Mouse (Mus musculus): ENCODE data around the gene Afg1l. TPM values are rescaled to one million over a fixed set of nuclear protein-coding genes. Genes with fewer than 3 reads are reported as not detected.

Afg1l gene
- polyA plus RNA-seq, 1 experiment from 2014 or later, result 7.4 TPM

GRCm38 (mm10) chr10:42338456-42338855 is 139.9 kb downstream of the Afg1l start:
- Histone ChIP-seq H3K4me2 (replicated peaks; ENCODE audit: low read depth, low read length) (no peak overlapping the region), H3K4me3 (ENCODE audit: low read depth, low read length) (no peak overlapping the region), H3K9ac (replicated peaks; ENCODE audit: low read depth, low read length) (no peak overlapping the region), H3K36me3 (ENCODE audit: control insufficient read depth, insufficient read depth, low read length) (no peaks in the 10 kb centered on the region), H3K9me3 (ENCODE audit: control insufficient read depth, low read depth, low read length) (no peaks in the 10 kb centered on the region), H3K27me3 (ENCODE audit: control insufficient read depth, insufficient read depth, low read length) (no peaks in the 10 kb centered on the region), H3K27ac (ENCODE audit: low read length) (no peak overlapping the region), H3K4me1 (ENCODE audit: control insufficient read depth, insufficient read depth, low read length) (no peaks in the 10 kb centered on the region)
- WGBS, result 73% methylated on average over 9 of the region's 9 CpGs
- ATAC-seq (ENCODE audit: insufficient number of reproducible peaks, insufficient read depth, low FRiP score, low read depth), result no peak

- 67% methylated on average over 8 of the region's 8 CpGs for WGBS
- H3K27me3 ChIP-seq (ENCODE audit: control insufficient read depth, insufficient read depth, low read length), result no peaks in the 10 kb centered on the region
- no peak overlapping the region for H3K27ac ChIP-seq (ENCODE audit: low read length)
- no peak overlapping the region for H3K4me2 ChIP-seq (replicated peaks; ENCODE audit: low read depth, low read length)
- no peak overlapping the region for H3K4me3 ChIP-seq (ENCODE audit: low read depth, low read length)
- no peak for ATAC-seq (ENCODE audit: insufficient number of reproducible peaks, insufficient read depth, low FRiP score, low read depth)
- no peaks in the 10 kb centered on the region for H3K9me3 ChIP-seq (ENCODE audit: control insufficient read depth, low read depth, low read length)
- H3K36me3 ChIP-seq (ENCODE audit: control insufficient read depth, insufficient read depth, low read length), result no peaks in the 10 kb centered on the region
- no peak overlapping the region for H3K9ac ChIP-seq (replicated peaks; ENCODE audit: low read depth, low read length)
- H3K4me1 ChIP-seq (ENCODE audit: control insufficient read depth, insufficient read depth, low read length), result no peaks in the 10 kb centered on the region
Observed at GRCm38 (mm10) chr10:42327576-42327975, 150.8 kb downstream of the Afg1l start.

GRCm38 (mm10) chr10:42325305-42325704 is 153.1 kb downstream of the Afg1l start:
- H3K4me1 ChIP-seq (ENCODE audit: control insufficient read depth, insufficient read depth, low read length), result no peaks in the 10 kb centered on the region
- H3K9me3 ChIP-seq (ENCODE audit: control insufficient read depth, low read depth, low read length), result no peaks in the 10 kb centered on the region
- H3K36me3 ChIP-seq (ENCODE audit: control insufficient read depth, insufficient read depth, low read length), result no peaks in the 10 kb centered on the region
- H3K4me2 ChIP-seq (replicated peaks; ENCODE audit: low read depth, low read length), result no peak overlapping the region
- no peak overlapping the region for H3K9ac ChIP-seq (replicated peaks; ENCODE audit: low read depth, low read length)
- ATAC-seq (ENCODE audit: insufficient number of reproducible peaks, insufficient read depth, low FRiP score, low read depth), result no peak
- no peak overlapping the region for H3K4me3 ChIP-seq (ENCODE audit: low read depth, low read length)
- no peaks in the 10 kb centered on the region for H3K27me3 ChIP-seq (ENCODE audit: control insufficient read depth, insufficient read depth, low read length)
- no peak overlapping the region for H3K27ac ChIP-seq (ENCODE audit: low read length)
- 89% methylated on average over 10 of the region's 10 CpGs for WGBS

- ATAC-seq (ENCODE audit: insufficient number of reproducible peaks, insufficient read depth, low FRiP score, low read depth), result no peak
- Histone ChIP-seq H3K9ac (replicated peaks; ENCODE audit: low read depth, low read length) (no peak overlapping the region), H3K27ac (ENCODE audit: low read length) (no peak overlapping the region), H3K27me3 (ENCODE audit: control insufficient read depth, insufficient read depth, low read length) (no peaks in the 10 kb centered on the region), H3K4me2 (replicated peaks; ENCODE audit: low read depth, low read length) (no peak overlapping the region), H3K9me3 (ENCODE audit: control insufficient read depth, low read depth, low read length) (no peaks in the 10 kb centered on the region), H3K36me3 (ENCODE audit: control insufficient read depth, insufficient read depth, low read length) (no peaks in the 10 kb centered on the region), H3K4me1 (ENCODE audit: control insufficient read depth, insufficient read depth, low read length) (no peaks in the 10 kb centered on the region), H3K4me3 (ENCODE audit: low read depth, low read length) (no peak overlapping the region)
Observed at GRCm38 (mm10) chr10:42323978-42324377, 154.4 kb downstream of the Afg1l start.

GRCm38 (mm10) chr10:42313222-42313786 is 165.1 kb downstream of the Afg1l start:
- Histone ChIP-seq H3K27ac (ENCODE audit: low read length) (no peak overlapping the region), H3K36me3 (ENCODE audit: control insufficient read depth, insufficient read depth, low read length) (no peaks in the 10 kb centered on the region), H3K4me1 (ENCODE audit: control insufficient read depth, insufficient read depth, low read length) (no peaks in the 10 kb centered on the region), H3K27me3 (ENCODE audit: control insufficient read depth, insufficient read depth, low read length) (no peaks in the 10 kb centered on the region), H3K4me2 (replicated peaks; ENCODE audit: low read depth, low read length) (no peak overlapping the region), H3K4me3 (ENCODE audit: low read depth, low read length) (no peak overlapping the region), H3K9ac (replicated peaks; ENCODE audit: low read depth, low read length) (no peak overlapping the region), H3K9me3 (ENCODE audit: control insufficient read depth, low read depth, low read length) (no peaks in the 10 kb centered on the region)
- WGBS, result 58% methylated on average over 22 of the region's 22 CpGs
- ATAC-seq (ENCODE audit: insufficient number of reproducible peaks, insufficient read depth, low FRiP score, low read depth), result no peak

- H3K4me1 ChIP-seq (ENCODE audit: control insufficient read depth, insufficient read depth, low read length), result no peaks in the 10 kb centered on the region
- no peaks in the 10 kb centered on the region for H3K9me3 ChIP-seq (ENCODE audit: control insufficient read depth, low read depth, low read length)
- no peak overlapping the region for H3K4me3 ChIP-seq (ENCODE audit: low read depth, low read length)
- H3K27me3 ChIP-seq (ENCODE audit: control insufficient read depth, insufficient read depth, low read length), result no peaks in the 10 kb centered on the region
- no peak overlapping the region for H3K27ac ChIP-seq (ENCODE audit: low read length)
- no peak overlapping the region for H3K4me2 ChIP-seq (replicated peaks; ENCODE audit: low read depth, low read length)
- H3K36me3 ChIP-seq (ENCODE audit: control insufficient read depth, insufficient read depth, low read length), result no peaks in the 10 kb centered on the region
- ATAC-seq (ENCODE audit: insufficient number of reproducible peaks, insufficient read depth, low FRiP score, low read depth), result no peak
- 75% methylated on average over 1 of the region's 1 CpGs for WGBS
- no peak overlapping the region for H3K9ac ChIP-seq (replicated peaks; ENCODE audit: low read depth, low read length)
Observed at GRCm38 (mm10) chr10:42312557-42312956, 165.8 kb downstream of the Afg1l start.

GRCm38 (mm10) chr10:42308687-42308987 is 169.7 kb downstream of the Afg1l start:
- no peak overlapping the region for H3K9ac ChIP-seq (replicated peaks; ENCODE audit: low read depth, low read length)
- no peak for ATAC-seq (ENCODE audit: insufficient number of reproducible peaks, insufficient read depth, low FRiP score, low read depth)
- H3K9me3 ChIP-seq (ENCODE audit: control insufficient read depth, low read depth, low read length), result no peaks in the 10 kb centered on the region
- peak overlapping the region; percentile 10; the same call in 1 of the 2 replicates for H3K4me3 ChIP-seq (ENCODE audit: low read depth, low read length)
- H3K27me3 ChIP-seq (ENCODE audit: control insufficient read depth, insufficient read depth, low read length), result no peaks in the 10 kb centered on the region
- H3K27ac ChIP-seq (ENCODE audit: low read length), result no peak overlapping the region
- 30% methylated on average over 8 of the region's 8 CpGs for WGBS
- H3K36me3 ChIP-seq (ENCODE audit: control insufficient read depth, insufficient read depth, low read length), result no peaks in the 10 kb centered on the region
- no peaks in the 10 kb centered on the region for H3K4me1 ChIP-seq (ENCODE audit: control insufficient read depth, insufficient read depth, low read length)
- H3K4me2 ChIP-seq (replicated peaks; ENCODE audit: low read depth, low read length), result peak overlapping the region; percentile 43; the same call in 1 of the 2 replicates

GRCm38 (mm10) chr10:42307980-42308686 is 170.2 kb downstream of the Afg1l start:
- Histone ChIP-seq H3K9me3 (ENCODE audit: control insufficient read depth, low read depth, low read length) (no peaks in the 10 kb centered on the region), H3K27ac (ENCODE audit: low read length) (no peak overlapping the region), H3K4me2 (replicated peaks; ENCODE audit: low read depth, low read length) (peak overlapping the region; percentile 43; the same call in 1 of the 2 replicates), H3K36me3 (ENCODE audit: control insufficient read depth, insufficient read depth, low read length) (no peaks in the 10 kb centered on the region), H3K9ac (replicated peaks; ENCODE audit: low read depth, low read length) (no peak overlapping the region), H3K4me3 (ENCODE audit: low read depth, low read length) (peak overlapping the region; percentile 10; the same call in 1 of the 2 replicates), H3K27me3 (ENCODE audit: control insufficient read depth, insufficient read depth, low read length) (no peaks in the 10 kb centered on the region), H3K4me1 (ENCODE audit: control insufficient read depth, insufficient read depth, low read length) (no peaks in the 10 kb centered on the region)
- ATAC-seq (ENCODE audit: insufficient number of reproducible peaks, insufficient read depth, low FRiP score, low read depth), result no peak
- 8% methylated on average over 20 of the region's 20 CpGs for WGBS

- H3K9me3 ChIP-seq (ENCODE audit: control insufficient read depth, low read depth, low read length), result no peaks in the 10 kb centered on the region
- no peak for ATAC-seq (ENCODE audit: insufficient number of reproducible peaks, insufficient read depth, low FRiP score, low read depth)
- WGBS, result 86% methylated on average over 8 of the region's 8 CpGs
Observed at GRCm38 (mm10) chr10:42306422-42306821, 171.9 kb downstream of the Afg1l start.

More at GRCm38 (mm10) chr10:42306422-42306821, 171.9 kb downstream of the Afg1l start:
- Histone ChIP-seq H3K4me1 (ENCODE audit: control insufficient read depth, insufficient read depth, low read length) (no peaks in the 10 kb centered on the region), H3K4me3 (ENCODE audit: low read depth, low read length) (no peak overlapping the region), H3K27ac (ENCODE audit: low read length) (no peak overlapping the region), H3K9ac (replicated peaks; ENCODE audit: low read depth, low read length) (no peak overlapping the region), H3K4me2 (replicated peaks; ENCODE audit: low read depth, low read length) (no peak overlapping the region), H3K36me3 (ENCODE audit: control insufficient read depth, insufficient read depth, low read length) (no peaks in the 10 kb centered on the region), H3K27me3 (ENCODE audit: control insufficient read depth, insufficient read depth, low read length) (no peaks in the 10 kb centered on the region)

Measured in stomach, embryonic 14.5 days (tissue).